Mouse (Mus musculus): ENCODE measurements at regions not wholly inside any gene's neighbourhood (a gene's known extent, or its start where the extent isn't known, plus 50 kb on each side); places are given as distances from the start of the nearest gene placed in this dataset.

GRCm38 (mm10) chr6:94957172-94957668 is 159.8 kb upstream of the Kbtbd8 start:
- no peak for DNase-seq (ENCODE audit: low spot score)

- no peak for DNase-seq (ENCODE audit: low spot score)
These were observed 162.5 kb upstream of the Kbtbd8 start for GRCm38 (mm10) chr6:94954580-94954979.

DNA sequence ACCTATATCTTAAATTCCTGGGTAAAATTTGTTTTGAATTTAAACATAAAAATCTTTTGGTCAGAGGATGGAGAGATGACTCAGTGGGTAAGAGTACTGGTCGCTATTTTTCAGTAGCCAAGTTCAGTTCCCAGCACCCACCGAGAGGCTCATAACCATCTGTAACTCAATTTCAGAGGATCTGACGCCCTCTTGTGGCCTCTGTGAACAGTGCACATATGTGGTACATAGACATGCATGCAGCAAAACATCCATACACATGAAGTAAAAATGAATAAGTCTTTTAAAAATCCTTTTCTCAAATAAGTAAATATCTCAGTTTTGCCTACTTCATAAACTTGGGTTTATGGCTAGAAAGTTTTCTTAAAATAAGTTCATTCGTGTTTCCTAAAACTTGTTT is 163.4 kb upstream of the Kbtbd8 start:
- no peak for DNase-seq (ENCODE audit: low spot score)

GRCm38 (mm10) chr6:94951971-94952768 is 164.9 kb upstream of the Kbtbd8 start:
- no peak for DNase-seq (ENCODE audit: low spot score)

- DNase-seq (ENCODE audit: low spot score): no peak
These were observed 166.1 kb upstream of the Kbtbd8 start for GRCm38 (mm10) chr6:94950944-94951343.

GRCm38 (mm10) chr6:94950319-94950718 is 166.7 kb upstream of the Kbtbd8 start:
- DNase-seq (ENCODE audit: low spot score): no peak

GRCm38 (mm10) chr6:94946352-94946900 is 170.6 kb upstream of the Kbtbd8 start:
- DNase-seq (ENCODE audit: low spot score): no peak

DNA sequence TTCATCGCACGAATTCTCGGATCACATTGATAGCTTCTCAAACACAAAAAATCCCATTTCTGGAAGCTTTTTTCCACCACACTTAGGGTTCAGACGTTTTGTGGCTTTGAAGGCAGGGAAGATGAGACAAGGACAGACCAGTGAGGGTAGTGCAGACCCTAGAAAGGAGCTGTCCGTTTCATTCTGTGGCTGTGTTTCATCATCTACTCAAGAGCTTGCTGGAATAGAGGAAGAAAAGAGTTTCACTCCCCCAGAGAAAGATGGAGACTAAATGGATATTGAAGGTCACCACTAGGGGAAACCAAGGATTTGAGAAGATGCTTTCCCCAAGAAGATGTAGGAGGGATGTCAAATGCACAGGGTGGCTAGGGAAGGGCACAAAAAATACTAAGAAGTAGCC is 171.3 kb upstream of the Kbtbd8 start:
- no peak for DNase-seq (ENCODE audit: low spot score)

- DNase-seq (ENCODE audit: low spot score): no peak
These were observed 172.8 kb upstream of the Kbtbd8 start for GRCm38 (mm10) chr6:94944196-94944595.

DNA sequence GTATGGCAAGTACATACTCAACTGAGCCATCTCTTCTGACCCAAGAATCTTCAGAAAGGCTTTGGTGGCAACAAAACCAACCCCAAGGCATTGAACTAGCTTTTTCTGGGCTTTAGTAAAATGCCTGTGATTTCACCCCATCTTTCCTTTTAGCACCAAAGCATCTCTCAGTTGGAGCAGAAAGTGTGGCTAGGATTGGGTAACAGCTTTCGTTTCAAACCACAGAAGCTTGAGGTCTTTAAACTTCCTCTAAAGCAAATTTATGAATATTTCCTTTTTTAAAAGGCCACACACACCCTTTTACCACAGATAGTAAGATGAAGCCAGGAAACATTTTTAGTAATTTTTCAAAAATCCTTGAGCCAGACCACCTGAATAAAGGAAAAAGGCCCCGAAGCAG is 178.1 kb upstream of the Kbtbd8 start:
- DNase-seq (ENCODE audit: low spot score): no peak

DNA sequence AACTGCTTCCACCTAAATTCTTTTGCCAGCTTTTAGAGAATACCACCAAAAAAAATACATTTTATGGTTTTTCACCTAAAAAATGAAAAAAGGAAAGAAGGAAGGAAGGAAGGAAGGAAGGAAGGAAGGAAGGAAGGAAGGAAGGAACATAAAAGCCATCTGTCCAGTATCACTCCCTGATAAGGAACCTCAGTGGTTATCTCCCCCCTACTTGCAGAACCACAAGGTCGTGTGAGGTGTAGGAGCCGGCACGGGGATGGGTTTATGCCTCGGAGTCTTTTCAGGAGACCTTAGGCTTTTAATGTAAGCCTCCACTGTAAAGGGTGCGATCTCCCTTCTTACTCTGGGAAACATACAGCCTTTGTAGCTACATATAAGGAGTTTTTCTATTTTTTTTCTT is 180.8 kb upstream of the Kbtbd8 start:
- DNase-seq (ENCODE audit: low spot score): no peak

DNA sequence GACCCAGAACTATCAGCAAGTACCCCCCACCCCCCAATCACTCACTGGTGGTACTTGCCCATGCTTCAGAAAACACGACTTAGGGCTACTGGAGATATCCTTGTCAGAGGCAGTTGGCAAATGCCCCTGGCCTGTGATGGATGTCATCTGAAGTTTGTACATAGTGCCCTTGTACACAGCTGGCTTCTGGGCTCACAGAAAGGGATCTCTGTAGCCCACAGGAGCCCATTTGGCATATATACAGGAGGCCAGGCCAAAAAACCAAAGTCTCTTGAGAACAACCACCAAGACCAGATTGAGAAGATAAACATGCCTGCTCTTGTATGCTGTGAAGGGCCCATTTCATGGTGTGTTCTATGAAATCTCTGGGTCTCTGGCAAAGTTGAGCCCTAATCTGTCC is 181.3 kb upstream of the Kbtbd8 start:
- DNase-seq (ENCODE audit: low spot score): no peak

GRCm38 (mm10) chr6:94927811-94928210 is 189.2 kb upstream of the Kbtbd8 start:
- DNase-seq (ENCODE audit: low spot score): no peak

DNA sequence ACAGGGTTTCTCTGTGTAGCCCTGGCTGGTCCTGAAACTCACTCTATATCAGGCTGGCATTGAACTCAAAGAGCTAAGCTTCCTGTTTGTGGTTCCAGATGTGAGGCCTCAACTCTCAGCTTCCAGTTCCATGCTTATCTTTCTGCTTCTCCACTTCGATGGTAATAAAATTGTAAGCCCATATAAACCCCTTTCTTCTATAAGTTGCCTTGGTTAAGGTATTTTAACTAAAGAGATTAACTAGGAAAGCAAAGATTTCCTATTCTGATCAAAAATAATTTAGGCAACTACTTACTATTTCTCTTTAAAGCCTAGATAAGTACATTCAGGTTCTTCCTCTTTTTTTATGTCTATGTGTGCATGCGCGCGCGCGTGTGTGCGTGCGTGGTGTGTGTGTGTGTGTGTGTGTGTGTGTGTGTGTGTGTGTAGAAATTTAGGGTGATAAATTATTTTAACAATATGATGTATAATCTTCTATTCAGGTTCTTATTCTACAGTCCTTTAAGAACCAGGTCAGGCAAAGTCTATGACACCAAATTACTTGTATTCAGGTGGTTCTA is 190.3 kb upstream of the Kbtbd8 start:
- no peak for DNase-seq (ENCODE audit: low spot score)

GRCm38 (mm10) chr6:94925408-94925807 is 191.6 kb upstream of the Kbtbd8 start:
- DNase-seq (ENCODE audit: low spot score): no peak

DNA sequence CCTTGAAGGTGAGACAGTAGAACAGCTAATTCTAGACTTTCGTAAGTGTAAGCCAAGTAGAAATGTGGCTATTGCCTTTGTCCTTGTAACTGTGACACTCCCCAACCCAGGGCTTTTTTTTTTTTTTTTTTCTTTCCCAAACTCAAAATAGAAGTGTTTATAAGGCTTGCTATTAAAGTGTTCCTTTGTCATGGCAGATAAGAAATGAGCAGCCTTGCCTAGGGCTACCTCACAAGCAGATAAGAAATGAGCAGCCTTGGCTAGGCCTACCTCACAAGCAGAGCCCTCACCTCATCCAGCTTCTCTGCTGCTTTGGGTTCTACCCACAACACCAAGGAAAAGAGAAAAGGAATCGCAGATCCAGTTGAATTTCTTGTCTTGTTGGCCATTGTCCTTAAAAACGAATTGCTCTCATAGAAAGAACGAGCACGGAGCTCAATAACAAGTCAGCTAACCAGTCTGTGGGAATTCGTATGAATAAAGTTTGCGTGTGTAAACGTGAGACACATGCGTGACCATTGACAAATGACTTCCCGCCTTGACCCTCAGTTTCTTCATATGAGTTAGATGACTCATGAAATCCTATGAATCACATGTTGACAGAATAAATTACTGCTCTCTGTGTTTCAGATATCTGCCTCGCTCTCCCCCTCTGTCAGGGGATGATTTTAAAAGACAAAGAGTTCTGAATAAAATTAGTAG is 192.6 kb upstream of the Kbtbd8 start:
- DNase-seq (ENCODE audit: low spot score): no peak

GRCm38 (mm10) chr6:94921741-94922140 is 195.3 kb upstream of the Kbtbd8 start:
- no peak for DNase-seq (ENCODE audit: low spot score)

- DNase-seq (ENCODE audit: low spot score): no peak
These were observed 196.3 kb upstream of the Kbtbd8 start for GRCm38 (mm10) chr6:94920770-94921169.

GRCm38 (mm10) chr6:94919194-94919743 is 197.8 kb upstream of the Kbtbd8 start:
- no peak for DNase-seq (ENCODE audit: low spot score)

GRCm38 (mm10) chr6:94915842-94916620 is 201.0 kb upstream of the Kbtbd8 start:
- no peak for DNase-seq (ENCODE audit: low spot score)

DNA sequence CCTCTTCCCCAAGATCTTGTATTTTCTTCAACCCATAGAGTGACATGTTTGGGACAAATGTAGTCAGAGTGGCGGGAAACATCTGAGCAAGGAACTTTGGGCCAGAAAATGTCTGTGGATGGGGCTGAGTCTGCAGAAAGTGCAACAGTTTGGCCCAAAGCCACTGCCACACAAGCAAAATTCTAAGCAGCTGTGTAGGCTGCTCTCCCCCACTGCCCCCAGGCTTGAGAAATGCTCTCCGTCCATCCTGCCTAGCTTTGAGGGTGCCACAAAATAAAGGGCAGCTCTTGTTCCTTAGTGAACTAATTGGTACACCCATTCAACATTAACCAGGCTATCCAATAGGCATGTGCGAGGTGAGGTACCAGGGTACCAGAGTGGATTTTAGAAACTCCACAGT is 205.2 kb upstream of the Kbtbd8 start:
- no peak for DNase-seq (ENCODE audit: low spot score)

DNA sequence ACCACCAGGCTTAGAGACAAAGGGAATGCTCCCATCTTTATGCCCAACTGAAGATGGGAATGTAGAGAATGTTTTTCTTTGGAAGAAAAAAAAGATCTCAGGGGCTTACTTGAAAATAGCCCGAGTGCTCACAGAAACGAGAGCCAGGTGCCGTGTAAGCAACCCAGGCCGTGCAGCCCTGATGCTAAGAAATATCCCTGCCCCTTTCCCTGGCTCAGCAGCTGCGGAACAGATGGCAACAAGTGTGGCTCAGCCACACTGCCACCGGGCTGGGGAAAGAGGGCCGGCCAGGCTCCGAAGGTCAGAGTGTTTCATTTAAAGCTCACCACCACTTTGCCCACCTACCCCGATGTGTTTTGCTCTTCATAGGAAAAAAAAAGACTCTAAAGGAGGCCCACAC is 205.7 kb upstream of the Kbtbd8 start:
- DNase-seq (ENCODE audit: low spot score): peak; percentile 32
